Mouse (Mus musculus): ENCODE results near the gene Cdkal1.

Gene Cdkal1

DNA sequence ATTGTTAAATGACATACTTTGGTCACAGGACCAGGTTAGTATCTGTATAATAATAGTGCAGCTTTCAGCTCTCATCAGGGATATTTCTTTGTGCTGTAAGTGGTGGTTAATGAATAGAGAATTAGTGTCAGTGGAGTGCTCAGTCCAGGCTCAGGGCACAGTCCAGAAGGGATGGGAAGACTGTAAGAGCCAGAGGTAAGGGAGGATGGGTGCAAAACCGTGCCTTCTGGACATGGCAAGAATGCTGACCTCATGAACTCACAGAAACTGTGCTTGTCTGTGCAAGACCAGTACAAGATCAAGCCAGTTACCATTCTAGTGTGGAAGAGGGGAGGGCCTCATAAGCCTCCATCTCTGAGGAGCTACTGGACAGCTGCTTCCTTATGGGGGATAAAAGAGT is 496.1 kb downstream of the Cdkal1 start:
- in situ Hi-C loops (cut with MboI; ENCODE audit: low pct_unique_long_range_greater_than_20kb in 1 of 2, low sequenced_read_pairs in 2 of 2, unreplicated experiment in 1 of 2): no loop called here

DNA sequence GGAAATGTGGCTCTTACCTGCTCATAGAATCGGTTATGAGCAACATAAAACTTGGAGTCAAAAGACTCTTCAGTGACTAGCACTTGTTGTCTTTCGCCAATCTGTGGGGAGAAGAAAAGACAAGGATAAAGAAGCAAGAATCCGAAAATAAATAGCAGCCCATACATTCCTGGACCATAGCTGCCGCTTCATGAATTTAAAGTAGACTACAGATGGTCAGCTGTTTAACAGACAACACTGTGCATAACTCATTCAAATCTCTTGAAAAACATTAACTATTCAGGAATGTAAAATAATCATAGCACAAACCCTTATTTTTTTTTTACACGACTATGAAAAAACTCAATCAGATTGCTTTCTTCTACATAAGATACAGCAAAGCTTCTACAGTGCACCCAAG is 498.0 kb downstream of the Cdkal1 start:
- in situ Hi-C loops (cut with MboI; ENCODE audit: low pct_unique_long_range_greater_than_20kb in 1 of 2, low sequenced_read_pairs in 2 of 2, unreplicated experiment in 1 of 2): no loop called here

DNA sequence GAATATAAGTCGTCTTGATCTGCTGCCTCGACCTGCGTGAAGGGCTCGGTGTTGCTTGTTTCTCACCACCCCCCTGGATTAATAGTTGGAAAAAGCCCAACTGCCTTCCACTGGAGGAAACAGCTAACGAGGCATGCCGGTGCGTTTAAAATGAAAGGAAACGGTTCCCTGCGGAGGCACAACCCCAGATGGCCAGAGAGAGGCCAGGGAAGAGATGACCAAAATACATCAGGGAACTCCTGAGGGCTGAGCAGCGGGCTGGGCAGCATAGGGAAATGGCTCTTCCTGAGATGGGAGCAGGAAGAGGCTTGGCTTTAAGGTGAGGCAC is 499.4 kb downstream of the Cdkal1 start:
- in situ Hi-C loops (cut with MboI; ENCODE audit: low pct_unique_long_range_greater_than_20kb in 1 of 2, low sequenced_read_pairs in 2 of 2, unreplicated experiment in 1 of 2): no loop called here

DNA sequence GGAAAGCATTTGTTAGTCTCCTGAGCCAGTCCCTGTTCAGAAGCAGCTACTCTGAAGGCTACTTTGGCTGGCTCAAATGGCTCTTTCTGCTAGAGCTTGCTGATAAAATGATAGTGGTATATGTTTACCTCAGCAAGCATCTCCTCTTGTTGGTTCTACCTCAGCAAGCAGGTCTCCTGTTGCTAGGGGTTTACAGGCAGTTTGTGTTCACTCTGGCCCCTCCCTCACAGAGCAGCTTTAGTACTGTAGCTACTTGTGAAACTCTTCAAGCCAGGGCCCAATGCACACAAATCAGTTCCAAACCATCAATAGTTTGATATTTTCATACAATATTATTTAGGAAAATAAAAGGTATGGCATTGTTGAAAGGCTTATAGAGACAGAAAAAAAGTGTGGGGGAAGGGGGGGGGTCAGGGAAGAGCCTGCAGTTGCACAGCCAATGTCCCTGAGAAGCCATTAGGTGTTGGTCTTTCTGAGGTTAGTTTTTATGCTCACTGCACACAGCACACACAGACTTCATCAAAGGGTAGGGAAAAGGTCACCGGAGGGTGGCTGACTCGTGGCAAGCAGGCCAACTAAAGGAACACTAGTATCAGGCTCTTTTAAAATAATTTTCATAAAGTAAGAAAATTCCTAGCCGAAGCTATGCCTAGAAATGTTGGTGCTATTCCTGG is 499.9 kb downstream of the Cdkal1 start:
- in situ Hi-C loops (cut with MboI; ENCODE audit: low pct_unique_long_range_greater_than_20kb in 1 of 2, low sequenced_read_pairs in 2 of 2, unreplicated experiment in 1 of 2): no loop called here

DNA sequence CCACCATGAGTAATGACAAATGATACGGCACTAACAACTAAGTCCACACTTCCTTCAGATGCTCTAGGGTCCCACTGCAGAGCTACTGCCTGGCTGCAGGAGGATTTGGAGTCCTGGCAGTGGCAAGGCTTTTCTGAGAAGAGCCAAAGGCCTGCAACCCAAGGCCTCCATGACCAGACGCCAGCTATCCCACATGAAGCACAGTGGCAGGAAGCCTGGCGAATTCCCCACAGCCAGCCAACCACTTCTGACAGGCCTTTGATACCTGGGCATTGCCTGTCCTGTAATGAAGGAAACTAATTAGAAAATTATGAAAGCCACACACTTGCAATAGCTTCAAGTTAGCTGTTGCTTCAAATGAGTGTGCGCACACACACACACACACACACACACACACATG is 500.5 kb downstream of the Cdkal1 start:
- in situ Hi-C loops (cut with MboI; ENCODE audit: low pct_unique_long_range_greater_than_20kb in 1 of 2, low sequenced_read_pairs in 2 of 2, unreplicated experiment in 1 of 2): no loop called here

DNA sequence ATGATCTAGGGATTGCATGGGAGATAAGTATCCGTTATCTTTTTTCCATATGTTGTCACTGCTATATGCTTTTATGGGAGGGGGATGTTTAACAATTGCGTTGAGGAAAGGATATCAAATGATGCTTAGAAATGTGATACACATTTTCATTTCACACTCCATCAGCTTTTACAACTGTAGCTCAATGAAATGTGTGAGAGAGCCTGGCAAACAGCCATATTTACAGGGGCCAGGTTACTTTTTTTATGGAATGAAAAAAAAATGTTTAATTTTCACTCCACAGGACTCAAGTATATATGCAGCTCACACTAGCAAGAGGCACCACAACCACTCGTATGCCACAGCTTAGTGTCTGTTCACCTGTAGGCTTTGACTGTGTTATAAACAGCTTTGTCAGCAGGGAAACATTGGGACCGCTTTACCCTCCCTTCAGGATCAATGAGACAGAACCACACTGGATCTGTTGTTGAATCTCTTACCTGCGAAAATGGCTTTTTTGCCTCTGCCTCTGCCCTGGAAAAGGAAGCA is 501.5 kb downstream of the Cdkal1 start:
- in situ Hi-C loops (cut with MboI; ENCODE audit: low pct_unique_long_range_greater_than_20kb in 1 of 2, low sequenced_read_pairs in 2 of 2, unreplicated experiment in 1 of 2): no loop called here

DNA sequence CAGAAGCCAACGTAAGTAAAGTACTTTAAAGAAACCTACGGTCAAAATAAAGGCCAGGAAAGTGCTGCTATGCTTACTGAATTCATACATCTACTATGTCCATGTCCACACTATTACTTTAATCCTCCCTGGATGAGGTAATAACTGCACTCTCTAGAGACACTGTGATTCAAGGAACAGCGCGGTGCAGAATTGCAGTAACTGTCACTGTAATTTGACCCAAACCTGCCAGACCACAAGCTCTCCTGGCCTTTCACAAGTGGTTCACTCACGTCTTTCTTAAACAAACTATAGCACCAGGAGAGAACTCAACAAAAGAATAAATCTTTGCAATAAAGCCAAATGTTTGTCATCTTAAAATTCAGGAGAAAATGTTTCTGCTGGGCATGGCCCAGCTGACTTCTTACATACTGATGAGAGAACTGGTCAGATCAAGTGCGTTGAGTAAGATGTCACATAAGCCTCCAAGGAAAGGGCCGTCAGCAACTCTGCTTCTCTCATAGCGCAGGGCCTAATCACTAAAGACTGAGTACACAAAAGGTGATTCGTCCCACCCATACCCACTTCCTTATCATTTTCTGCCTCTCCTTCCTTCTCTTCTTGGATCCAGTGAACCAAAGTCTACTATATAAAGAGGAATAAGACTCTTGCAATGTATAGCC is 504.3 kb downstream of the Cdkal1 start:
- in situ Hi-C loops (cut with MboI; ENCODE audit: low pct_unique_long_range_greater_than_20kb in 1 of 2, low sequenced_read_pairs in 2 of 2, unreplicated experiment in 1 of 2): no loop called here

DNA sequence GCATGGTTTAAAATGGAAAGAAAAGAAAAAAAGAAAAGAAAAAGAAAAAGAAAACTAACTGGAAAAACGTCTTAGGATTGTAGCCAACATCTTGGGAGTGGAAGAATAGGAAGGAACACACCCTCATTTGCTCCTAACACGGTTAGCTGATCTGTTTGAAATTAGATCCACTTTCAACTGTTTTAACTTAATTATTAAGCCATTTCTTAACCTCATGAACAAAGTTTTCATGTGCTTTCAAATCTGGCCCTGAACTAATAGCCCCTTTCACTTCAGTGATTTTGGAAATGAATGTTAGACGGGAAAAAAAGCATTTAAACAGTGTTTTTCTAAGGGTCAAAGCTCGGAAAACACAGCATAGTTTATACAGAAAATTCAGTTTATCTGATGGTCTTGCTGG is 505.5 kb downstream of the Cdkal1 start:
- in situ Hi-C loops (cut with MboI; ENCODE audit: low pct_unique_long_range_greater_than_20kb in 1 of 2, low sequenced_read_pairs in 2 of 2, unreplicated experiment in 1 of 2): no loop called here

DNA sequence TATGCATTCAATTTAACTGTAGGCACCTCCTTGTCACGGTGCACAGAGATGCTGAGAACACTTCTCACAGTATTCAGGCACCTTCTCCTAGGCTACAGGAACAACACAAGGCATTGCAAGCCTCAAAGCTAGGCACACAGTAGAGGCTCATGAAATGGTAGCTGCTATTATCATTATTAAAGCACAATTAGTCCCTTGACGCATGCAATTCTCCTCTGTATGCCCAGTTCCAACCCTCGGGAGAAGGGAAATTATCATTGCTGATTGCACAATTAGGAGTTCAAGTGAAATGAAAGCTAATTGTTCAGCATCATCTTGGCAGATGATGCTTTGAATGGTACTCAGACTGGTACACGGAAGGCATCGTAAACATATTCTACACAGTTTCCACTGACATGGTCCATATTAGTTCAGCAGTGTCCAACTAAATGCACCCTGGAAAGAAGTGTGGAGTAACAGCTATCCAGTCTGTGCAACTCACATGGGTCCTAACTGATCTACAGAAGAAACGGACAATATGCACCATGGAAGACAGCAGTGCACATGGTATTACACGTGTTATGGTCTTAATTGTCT is 506.0 kb downstream of the Cdkal1 start:
- in situ Hi-C loops (cut with MboI; ENCODE audit: low pct_unique_long_range_greater_than_20kb in 1 of 2, low sequenced_read_pairs in 2 of 2, unreplicated experiment in 1 of 2): no loop called here

DNA sequence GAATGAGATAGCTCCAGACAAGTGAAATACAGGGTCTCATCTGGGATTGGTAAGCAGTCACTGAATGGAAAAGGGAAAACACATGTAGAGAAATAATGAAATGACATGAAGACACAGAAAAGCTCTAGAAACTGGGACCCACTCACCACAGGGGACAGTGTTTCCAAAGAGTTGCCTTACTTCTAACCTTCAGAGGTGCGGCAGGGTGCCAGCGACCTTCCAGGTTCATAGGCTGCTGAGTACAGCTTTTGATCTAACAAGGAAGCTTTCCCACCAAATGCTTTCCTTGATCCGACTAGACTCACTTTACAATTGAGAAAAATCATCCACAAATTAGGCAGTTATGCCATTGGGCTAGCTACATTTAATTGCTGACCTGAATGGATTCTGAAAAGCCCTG is 507.1 kb downstream of the Cdkal1 start:
- in situ Hi-C loops (cut with MboI; ENCODE audit: low pct_unique_long_range_greater_than_20kb in 1 of 2, low sequenced_read_pairs in 2 of 2, unreplicated experiment in 1 of 2): no loop called here

DNA sequence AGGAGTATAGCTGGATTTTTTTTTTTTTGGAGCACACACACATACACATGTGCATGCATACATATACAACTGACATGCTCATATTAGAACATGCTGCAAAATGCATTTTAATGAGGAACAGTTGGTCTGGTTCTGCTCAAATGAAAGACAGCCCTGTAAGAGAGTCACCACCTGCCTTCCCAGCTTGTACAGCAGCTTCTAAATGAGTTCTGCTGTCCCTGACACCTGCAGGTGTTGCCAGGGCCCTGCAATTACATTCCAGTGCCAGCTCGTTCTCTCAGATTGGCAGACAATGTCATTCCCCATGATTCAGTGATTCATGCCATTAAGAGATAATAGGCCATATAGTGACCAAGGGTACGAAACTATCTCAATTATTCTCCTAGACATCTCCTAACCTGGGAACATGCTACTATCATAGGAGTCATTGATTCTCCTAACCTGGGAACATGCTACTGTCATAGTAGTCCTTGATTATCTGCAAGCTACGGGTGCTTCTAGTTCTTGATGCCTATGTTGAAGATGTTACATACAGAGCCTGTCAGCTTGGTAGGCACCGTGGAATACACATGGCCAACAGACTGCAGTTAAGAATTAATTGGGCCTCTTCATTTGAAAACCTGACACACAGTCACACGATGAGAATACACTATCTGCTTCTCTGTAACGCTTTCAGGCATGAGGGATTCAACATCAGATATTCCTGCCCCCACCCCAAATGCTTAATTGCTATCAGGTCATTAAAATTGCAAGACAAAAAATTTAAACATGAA is 522.6 kb downstream of the Cdkal1 start:
- in situ Hi-C loops (cut with MboI; ENCODE audit: low pct_unique_long_range_greater_than_20kb in 1 of 2, low sequenced_read_pairs in 2 of 2, unreplicated experiment in 1 of 2): no loop called here

DNA sequence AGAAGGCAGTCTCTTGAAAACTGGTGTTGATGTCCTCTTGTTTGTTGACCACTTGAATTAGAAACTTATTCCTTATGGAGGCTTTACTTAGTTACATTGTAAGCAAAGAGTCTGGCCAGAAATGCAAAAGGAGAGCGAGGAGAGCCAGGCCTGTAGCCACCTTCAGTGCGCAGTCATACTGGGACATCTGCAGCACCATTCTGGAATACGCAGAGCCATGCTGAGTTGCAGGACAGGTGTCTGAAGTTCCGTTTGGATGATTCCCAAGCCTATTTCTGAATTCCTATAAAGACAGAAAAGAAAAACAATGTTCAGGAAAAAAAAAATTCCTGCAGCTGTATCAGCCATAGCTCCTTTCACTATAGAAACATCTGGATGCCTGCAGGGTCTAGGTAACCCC is 529.5 kb downstream of the Cdkal1 start:
- in situ Hi-C loops (cut with MboI; ENCODE audit: low pct_unique_long_range_greater_than_20kb in 1 of 2, low sequenced_read_pairs in 2 of 2, unreplicated experiment in 1 of 2): no loop called here

DNA sequence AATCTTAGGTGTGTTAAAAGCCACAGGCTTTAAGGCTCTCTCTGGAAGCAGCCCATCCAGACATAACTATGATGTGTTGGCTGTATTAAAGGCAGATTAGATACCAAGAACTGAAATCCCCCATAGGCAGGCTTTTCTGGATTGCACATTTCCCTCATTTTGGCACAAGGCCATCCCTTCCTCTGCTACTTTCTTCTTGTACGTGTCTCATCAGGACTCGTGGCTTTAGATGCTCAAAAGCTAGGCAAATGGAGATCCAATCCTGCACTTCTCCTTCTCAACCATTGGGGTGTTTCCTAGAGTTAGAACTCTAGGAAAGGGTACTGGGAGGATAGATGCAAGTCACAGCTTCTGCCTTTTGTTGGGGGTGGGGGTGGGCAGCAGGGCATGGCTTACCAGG is 535.1 kb downstream of the Cdkal1 start:
- in situ Hi-C loops (cut with MboI; ENCODE audit: low pct_unique_long_range_greater_than_20kb in 1 of 2, low sequenced_read_pairs in 2 of 2, unreplicated experiment in 1 of 2): no loop called here

DNA sequence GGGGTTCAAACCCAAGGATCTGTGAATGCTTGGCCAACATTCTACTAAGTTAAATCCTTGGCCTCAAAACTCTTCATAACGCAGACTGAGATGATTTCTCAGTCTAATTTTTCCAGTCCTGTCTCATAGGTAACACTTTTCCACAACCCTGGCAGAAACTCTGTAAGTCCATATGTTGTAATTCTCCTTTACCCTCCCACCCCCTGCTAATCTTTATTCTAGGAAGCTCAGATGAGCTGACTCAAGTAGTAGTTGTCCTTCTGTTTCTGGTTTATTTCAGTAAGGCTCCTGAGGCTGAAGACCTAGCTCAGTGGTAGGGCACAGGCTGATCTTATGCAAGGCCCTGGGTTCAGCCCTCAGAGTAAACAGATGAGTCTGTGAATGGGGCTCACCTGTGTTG is 537.8 kb downstream of the Cdkal1 start:
- in situ Hi-C loops (cut with MboI; ENCODE audit: low pct_unique_long_range_greater_than_20kb in 1 of 2, low sequenced_read_pairs in 2 of 2, unreplicated experiment in 1 of 2): no loop called here

DNA sequence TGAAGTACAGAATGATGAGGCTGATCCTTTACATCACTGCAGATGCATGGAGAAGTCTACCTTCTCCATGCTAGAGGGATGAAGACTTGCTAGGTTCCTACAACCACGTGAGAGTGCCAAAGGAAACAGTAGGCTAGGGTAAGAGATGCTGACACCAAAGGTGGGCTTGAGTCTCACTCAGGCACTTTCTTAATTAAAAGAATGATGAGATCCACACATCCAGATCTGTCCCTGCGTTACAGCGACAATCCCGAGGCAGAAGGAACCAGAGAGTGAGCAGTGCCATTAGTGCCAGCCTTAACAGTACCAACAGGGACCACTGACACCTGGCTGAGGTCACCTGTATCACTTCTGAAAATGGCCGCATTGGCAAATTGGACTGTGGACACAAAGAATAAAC is 539.2 kb downstream of the Cdkal1 start:
- in situ Hi-C loops (cut with MboI; ENCODE audit: low pct_unique_long_range_greater_than_20kb in 1 of 2, low sequenced_read_pairs in 2 of 2, unreplicated experiment in 1 of 2): no loop called here

DNA sequence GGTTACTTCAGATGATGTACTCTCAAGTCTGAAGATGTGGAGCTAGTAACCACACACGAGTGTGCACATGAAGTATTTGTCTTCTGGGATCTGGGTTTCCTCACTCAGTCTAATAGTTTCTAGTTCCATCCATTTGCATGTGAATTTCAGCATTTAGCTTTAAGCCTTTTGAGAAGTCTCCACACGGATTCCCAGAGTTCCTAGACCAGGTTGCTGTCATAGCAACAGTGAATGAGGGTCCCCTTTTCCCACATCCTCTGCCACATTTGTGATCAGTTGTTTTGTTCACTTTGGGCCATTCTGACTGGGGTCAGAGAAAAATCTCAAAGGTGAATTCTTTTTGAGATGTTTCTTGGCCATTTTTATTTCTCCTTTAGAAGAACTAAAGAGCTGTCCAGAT is 543.4 kb downstream of the Cdkal1 start:
- in situ Hi-C loops (cut with MboI; ENCODE audit: low pct_unique_long_range_greater_than_20kb in 1 of 2, low sequenced_read_pairs in 2 of 2, unreplicated experiment in 1 of 2): no loop called here

DNA sequence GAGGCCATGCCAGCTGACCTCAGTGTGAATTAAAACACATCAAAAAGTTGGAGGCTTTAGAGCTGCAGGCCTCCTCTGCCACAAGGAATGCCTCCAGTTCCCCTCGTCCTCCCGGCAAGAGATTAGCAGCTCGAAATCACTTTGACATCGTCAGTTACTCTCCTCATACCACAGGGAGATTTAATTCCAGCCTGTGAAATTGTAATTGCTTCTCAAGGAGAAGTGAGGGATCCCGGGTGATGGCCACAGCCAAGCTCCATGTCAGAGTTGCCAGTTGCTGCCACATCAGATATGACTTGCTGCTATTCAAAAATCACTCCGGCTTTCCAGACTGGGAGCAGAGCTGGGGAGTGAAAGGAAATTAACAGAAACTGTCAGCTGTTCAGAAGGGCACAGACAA is 548.1 kb downstream of the Cdkal1 start:
- in situ Hi-C loops (cut with MboI; ENCODE audit: low pct_unique_long_range_greater_than_20kb in 1 of 2, low sequenced_read_pairs in 2 of 2, unreplicated experiment in 1 of 2): no loop called here

DNA sequence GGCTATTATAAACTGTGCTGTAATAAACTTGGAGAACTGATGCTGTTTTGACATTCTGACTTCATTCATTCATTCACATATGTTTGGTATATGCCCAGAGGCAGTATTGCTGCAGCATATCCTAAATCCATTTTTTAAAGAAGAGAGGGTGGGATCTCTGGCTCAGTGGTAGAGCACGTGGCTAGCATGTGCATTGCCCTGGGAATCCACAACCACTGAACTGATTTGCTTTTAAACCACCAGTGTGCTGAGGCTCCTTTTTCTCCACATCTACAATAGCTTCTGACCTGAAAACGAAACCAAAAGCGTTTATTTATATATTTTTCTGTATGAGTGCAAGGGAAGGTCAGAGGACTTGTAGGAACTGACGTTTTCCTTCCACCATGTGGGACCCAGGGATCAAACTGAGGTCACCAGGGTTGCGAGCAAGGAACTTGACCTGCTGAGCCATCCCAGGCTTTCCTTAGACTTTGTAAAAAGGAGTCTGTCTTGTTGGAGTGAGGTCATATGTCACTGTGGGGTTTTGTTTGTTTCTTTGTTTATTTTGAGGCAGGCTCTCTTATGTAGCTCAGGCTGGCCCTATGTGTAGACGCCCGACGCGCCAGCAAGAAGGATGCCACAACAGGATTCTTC is 562.8 kb downstream of the Cdkal1 start:
- in situ Hi-C loops (cut with MboI; ENCODE audit: low pct_unique_long_range_greater_than_20kb in 1 of 2, low sequenced_read_pairs in 2 of 2, unreplicated experiment in 1 of 2): no loop called here

DNA sequence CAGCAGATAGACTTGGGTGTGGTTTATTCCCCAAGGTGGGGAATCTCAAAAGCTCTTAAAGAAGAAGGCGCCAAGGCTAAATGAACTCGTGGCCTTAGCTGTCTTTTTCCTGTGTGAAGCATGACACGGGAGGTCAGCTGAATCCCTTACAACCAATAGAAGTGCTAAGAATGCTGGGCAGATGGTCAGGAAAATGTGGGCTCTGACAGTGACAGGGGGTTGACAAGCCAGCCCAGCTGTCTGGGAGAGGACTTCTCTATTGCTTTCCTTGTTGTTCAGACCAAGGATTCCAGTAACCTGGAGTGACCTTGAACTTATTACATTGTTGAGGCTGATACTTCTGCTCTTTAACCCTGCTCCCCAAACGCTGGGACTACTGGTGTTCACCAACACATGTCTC is 564.9 kb downstream of the Cdkal1 start:
- in situ Hi-C loops (cut with MboI; ENCODE audit: low pct_unique_long_range_greater_than_20kb in 1 of 2, low sequenced_read_pairs in 2 of 2, unreplicated experiment in 1 of 2): no loop called here
